Mouse (Mus musculus) urinary bladder, adult 18-20 months (tissue): ENCODE results near the gene Pwwp2a.

Source experiments
- DNase-seq, 2 experiments: peaks; one replicate each; pipeline ENCODE4 v3.0.0; 2022; ENCODE audit warnings: low spot score in 2 of 2, mixed read lengths in 2 of 2

The Pwwp2a gene

DNA sequence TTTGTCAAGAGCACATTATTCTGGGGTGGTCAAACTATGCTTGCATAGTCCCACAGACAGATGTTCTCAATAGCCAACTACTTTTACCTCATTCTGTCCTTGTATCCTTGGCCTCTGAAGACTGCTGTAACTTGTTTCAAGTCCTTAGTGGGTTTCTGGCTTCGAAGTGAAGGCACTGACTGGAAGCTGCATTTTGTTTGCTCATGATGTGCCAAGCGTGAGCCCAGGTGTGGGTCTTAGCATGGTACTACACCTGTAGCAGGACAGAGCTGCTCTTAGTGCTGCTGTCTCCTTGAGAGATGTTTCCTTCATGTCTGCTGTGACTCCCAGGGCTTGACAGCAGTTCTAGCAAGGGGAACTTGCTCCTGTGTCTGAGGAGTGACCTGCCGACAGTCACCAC, 41.6 kb downstream of the Pwwp2a start:
- no peak for DNase-seq

DNA sequence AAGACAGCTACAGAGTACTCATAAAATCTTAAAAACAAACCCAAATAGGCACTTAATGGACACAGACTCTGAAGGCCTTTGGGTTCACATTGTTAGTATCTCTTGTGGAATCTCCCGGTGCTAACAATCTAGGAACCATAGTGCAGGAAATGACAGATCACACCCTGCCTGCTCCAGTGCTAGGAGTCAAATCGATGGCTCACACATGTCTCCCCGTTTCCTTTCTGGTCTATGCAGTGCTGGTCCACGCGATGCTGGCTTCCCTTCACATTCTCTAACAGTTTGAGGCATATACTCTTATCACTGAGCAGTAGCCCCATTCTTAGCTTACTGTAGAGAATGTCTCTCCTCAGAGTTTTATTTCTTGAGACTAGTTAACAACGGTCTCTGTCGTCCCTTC, 46.0 kb downstream of the Pwwp2a start:
- DNase-seq, result no peak

DNA sequence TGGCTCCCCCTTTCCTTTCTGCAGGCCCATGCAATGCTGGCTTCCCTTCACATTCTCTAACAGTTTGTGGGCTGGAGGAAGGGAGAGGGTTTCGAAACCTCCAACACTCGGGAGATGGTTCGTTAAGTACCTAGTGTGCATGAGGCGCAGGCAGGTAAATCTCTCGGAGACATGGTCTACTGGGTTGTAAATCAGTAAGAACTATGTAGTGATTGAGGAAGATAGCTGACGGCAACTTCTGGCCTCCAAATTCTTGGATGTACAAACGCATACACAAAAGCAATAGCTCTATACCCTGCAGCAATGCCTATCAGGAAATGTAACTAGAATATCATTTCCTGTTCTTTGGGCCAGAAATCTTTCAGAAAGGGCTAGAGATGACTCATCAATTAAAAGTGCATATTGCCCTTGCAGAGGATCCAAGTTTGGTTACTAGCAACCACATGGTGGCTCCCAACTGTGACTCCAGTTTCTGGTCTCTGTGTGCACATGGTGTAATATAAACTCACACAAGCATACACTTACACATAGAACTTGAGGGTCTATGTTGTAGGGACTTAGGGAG, 47.0 kb downstream of the Pwwp2a start:
- no peak for DNase-seq

DNA sequence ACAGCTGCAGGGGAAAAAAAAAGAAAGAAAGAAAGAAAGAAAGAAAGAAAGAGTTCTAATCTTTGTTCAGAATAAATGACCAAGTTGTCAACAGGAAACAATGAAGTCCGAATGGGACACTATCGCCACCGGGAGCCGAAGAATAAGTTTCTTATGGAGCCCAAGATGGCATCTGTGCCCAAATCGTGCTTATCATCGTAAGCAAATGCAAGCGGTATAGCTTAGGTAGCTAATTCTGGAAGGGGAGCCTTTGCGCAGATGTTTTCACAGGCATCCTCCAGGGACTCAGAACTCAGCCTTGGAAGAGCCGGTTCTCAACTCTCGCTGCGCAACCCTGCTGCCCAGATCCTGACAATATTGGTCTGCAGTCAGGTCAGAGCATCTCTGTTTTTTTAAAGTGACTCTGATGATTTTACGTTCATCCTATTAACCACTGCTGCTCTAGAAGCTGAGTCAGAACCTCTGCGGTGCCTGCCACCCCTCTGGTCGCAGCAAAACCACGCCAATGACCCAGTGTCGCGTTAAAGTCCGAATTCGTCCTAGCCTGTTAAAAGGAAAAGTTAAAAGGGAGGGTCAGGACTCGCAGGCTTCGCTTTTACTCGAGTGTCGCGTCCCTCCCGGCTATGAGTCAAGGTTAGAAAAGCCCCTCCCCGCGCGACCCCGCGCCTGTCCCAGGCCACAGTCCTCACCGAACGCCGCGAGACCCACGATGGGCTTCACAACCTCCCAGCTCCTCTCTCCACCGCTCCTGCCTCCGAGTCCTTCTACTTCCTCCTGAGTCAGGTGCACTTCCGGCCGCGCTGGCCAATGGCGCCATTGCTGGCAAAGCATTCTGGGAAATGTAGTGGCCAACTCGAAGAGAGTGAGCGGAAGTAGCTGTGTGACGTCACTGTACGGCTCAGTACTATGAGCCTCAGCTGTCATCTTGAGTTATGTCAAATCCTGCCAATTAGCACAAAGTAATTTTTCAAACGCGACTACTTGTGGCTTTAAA, 65.7 kb downstream of the Pwwp2a start, which contains the start of gene Ttc1:
Gene Ttc1, minus strand, starts transcription at position 776 of the 994 bp plus-strand sequence.
- peak; percentile 84 to 95 for DNase-seq

DNA sequence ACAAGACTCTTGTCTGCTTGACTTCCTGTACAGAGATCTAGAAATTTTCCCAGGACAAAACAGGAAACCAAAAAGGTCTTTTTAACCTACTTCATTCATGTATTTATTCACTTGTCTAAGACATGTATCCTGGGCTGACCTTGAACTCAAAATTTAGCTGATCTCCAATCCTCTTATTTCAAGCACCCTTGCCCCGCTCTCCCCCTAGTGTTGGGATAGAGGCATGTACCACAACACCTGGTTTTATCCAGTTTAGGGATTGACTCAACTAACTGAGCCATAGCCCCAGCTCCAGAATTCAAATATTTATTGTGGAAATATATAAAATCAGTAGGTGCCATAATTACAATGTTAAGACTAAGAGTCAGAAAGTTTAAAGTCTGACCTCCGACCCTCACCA, 69.7 kb downstream of the Pwwp2a start:
- no peak for DNase-seq

DNA sequence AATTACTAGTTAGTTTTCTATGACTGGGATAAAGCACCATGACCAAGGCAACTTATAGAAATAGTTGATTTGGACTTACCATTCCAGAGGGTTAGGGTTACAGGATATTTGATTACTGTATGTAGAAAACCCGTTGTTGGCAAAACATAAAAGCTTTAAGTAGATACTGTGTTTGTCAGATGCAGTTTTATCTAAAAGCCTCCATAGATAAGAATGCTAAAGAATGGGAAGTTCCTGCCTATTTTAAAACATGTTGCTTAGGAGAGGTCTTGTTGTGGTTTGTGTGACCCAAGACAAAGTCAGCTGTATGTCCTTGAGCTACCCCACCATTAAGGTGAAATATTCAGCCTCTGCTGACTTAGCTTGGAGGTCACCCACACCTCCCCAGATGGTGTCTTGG, 72.8 kb downstream of the Pwwp2a start:
- no peak for DNase-seq

DNA sequence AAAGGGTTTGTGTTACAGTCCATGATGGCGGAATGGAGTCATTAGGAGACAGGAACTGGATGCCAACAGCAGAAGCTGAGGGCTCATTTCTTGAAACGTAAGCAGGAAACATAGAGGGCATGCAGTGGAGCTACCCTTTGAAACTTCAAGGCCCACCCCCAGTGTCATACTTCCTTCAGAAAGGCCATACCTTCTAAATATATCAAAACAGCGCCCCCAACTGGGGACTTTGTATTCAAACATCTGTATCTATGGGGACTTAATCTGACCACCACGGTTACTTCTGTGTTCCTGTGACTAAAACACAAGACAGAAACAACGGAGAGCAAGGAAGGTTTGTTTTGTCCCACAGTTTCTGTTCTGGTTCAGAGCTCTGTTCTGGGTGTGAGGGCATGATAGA, 73.6 kb downstream of the Pwwp2a start:
- no peak for DNase-seq

DNA sequence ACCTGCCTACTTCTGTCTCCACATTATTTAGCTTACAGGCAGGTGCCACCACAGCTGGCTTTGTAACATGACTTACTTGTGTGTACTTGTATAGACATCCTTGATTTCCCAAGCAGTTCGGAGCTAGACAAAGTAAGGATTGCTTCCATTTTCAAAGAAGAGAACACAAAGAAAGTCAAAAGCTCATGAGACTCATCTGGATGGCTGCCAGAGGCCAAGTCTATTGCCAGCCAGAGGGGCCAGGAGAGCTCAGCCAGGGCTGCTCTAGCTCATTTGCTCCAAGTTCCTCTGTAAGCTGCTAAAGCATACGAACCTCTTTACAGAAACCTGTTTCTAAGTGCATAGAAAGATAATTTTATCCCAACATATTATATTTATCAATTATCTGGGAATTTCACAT, 76.6 kb downstream of the Pwwp2a start:
- DNase-seq, result no peak

DNA sequence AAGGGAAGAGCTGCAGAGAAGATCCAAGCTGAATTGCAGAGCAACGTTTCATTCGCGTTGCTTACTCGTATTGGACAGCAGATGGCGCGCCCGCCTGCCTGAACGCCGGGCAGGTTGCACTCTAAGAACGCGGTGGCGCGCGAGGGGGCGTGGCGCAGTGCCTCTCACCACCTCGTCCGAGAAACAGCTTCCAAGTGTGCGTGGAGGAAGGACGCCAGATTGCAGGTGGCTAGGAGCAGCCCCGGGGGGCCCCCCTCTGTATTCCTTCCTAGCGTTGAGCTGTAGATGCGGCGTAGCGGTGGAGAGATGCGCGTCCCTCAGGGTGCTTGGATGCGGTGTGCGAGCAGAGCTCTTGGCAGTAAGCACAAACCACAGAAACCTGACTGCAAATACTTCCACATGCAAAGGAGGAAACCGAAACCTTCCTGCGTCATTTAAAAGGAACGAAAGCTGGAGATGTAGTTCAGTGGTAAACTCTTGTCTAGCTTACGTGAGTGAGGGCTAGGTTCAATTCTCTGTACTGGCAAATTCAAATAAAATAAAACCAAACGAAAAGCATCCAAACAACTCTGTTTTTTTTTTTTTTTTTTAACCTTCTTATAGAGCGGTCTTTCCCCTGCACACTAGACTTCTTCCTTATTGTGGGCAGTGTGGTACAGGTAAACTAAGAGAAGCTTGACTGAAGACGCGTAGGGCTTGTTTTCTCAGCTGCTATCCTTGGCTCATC, 85.3 kb downstream of the Pwwp2a start:
- peak; percentile 43 to 80 for DNase-seq

DNA sequence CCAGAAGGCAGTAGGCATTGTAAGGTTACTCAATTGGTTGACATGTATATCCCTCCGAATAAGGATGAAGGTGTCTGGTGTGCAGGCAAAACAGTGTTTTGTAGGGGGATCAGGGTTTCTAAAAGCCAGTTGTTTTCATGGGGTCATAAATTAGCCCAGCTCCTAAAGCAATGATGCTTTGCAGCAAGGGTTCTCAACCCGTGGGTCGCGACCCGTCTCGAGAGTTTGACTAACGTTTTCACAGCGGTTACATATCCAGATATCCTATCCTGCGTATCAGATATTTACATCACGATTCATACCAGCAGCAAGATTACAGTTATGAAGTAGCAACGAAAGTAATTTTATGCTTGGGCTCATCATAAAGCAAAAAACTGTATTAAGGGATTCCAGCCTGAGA, 86.0 kb downstream of the Pwwp2a start:
- no peak for DNase-seq

DNA sequence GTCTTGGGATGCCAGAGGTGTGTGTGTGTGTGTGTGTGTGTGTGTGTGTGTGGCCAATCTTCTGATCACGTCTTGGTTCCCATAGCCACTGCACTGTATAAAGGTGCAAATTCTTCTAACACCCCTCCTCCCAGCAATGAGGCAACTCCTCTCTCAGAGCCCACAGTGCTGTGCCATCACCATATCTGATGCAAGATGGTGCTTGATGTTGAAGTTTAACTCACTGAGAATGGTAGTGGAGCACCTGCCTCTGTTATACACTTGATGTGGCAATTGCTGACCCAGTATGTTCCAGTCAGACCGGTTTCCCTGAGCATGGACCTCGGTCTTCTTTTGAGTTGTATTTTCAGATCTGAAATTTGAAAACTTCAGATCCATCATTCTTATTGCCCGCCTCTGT, 88.3 kb downstream of the Pwwp2a start:
- no peak for DNase-seq
